Mouse (Mus musculus) forebrain, embryonic 12.5 days (tissue): ENCODE results near the gene Cd3eap. TPM values are rescaled to one million over a fixed set of nuclear protein-coding genes. Genes with fewer than 3 reads are reported as not detected.

Experiments used
- ATAC-seq: fragments of 200-750 bp; cut with Nextera tagmentation; 2 replicates; pipeline ENCODE4 v1.8.0; 2017; ENCODE audit warnings: moderate TSS enrichment; ENCODE audit not compliant: low FRiP score
- H3K27ac ChIP-seq: fragments of 300-500 bp; sonication (generic); 2 replicates; pipeline ENCODE4 v1.5.1; 2016; ENCODE audit warnings: mild to moderate bottlenecking
- H3K27me3 ChIP-seq: fragments of 300-500 bp; sonication (generic); 2 replicates; pipeline ENCODE4 v1.6.1; 2016; ENCODE audit warnings: mild to moderate bottlenecking
- H3K36me3 ChIP-seq: fragments of 300-500 bp; sonication (generic); replicated peaks from 2 replicates; pipeline ENCODE4 v1.6.1; 2016; ENCODE audit warnings: mild to moderate bottlenecking
- H3K4me1 ChIP-seq: fragments of 300-500 bp; sonication (generic); 2 replicates; pipeline ENCODE4 v1.6.1; 2016
- H3K4me2 ChIP-seq: fragments of 300-500 bp; sonication (generic); 2 replicates; pipeline ENCODE4 v1.6.1; 2016; ENCODE audit warnings: mild to moderate bottlenecking, moderate library complexity
- H3K4me3 ChIP-seq: fragments of 300-500 bp; sonication (generic); replicated peaks from 2 replicates; pipeline ENCODE4 v1.5.1; 2016; ENCODE audit warnings: mild to moderate bottlenecking
- H3K9ac ChIP-seq: fragments of 300-500 bp; sonication (generic); 2 replicates; pipeline ENCODE4 v1.6.1; 2016; ENCODE audit warnings: mild to moderate bottlenecking
- H3K9me3 ChIP-seq: fragments of 300-500 bp; sonication (generic); 2 replicates; pipeline ENCODE4 v1.6.1; 2016
- WGBS: fragments of 180-500 bp; shearing (Covaris S2); methylation state at CpG from one replicate; pipeline ENCODE4 v1.1.7; 2016; 5-methylcytosine and 5-hydroxymethylcytosine counted together
- polyA plus RNA-seq: library from polyadenylated mRNA; unstranded; fragments of >200 nt; fragmentation: Nextera tagmentation; extraction: Ambion mirVana; gene quantifications from 2 replicates; pipeline ENCODE4 v1.2.1, GENCODE M21; 2016

Cd3eap gene
- polyA plus RNA-seq, 1 experiment from 2014 or later, result 24.7 TPM

DNA sequence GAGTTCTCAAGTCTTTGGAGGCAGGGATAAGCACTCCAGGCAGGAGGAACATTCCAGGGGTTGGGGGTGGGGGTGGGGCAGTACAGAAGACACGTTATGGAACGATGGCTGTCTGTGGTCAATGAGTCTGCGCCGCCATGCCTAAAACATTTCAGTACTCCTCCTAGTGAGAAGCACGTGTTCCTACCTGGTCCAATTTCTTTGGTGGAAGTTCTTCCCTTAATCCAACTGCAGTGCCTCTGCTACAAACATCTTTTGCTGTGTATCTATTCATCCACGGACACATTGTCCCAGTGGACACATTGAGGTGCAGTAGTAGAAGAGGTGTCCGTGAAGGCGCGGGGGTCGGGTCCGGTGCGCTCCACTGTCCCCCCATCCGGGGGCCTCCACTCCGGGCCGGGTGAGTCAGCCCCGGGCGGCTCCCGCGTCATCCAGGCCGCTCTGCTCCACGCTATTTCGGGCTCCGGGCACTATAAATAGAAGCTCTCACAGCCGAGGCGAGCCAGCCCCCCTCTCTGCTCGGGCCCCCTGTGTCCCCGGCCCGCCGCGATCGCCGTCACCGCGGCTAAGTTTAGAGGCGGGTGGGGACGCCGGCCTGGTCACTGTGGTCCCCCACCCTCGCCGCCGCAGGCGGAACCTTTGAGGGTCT lies 17.4 kb downstream of the Cd3eap start:
- Histone ChIP-seq H3K9me3 (no peaks in the 10 kb centered on the region), H3K4me1 (peaks cover 32% of the 10 kb centered on the region), H3K4me3 (peak overlapping the region; percentile 55), H3K4me2 (peak overlapping the region; percentile 97), H3K27me3 (peaks cover 30% of the 10 kb centered on the region), H3K27ac (no peak overlapping the region), H3K36me3 (no peaks in the 10 kb centered on the region), H3K9ac (peak overlapping the region; percentile 75)
- under 1% methylated on average over 41 of the region's 41 CpGs for WGBS
- peak; percentile 22; the same call in 1 of the 2 replicates for ATAC-seq

DNA sequence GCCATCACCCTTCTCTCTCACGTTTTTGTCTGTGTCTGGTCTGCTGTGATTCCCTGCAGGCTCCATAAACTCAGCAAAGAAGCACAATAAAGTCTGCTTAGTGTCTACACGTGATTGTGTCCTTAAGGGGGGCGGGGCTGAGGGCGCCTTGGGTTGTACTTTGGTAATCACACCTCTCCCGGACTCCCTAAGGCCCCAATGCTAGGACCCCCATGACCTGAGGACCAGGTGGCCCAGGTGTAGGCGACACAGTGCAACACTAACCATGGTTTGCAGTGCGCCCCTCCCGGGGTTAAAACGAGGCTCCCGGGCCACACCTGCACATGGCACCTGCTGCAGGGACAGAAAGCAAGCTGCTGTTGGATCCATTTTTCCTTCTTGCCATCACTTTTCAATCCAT lies 18.0 kb downstream of the Cd3eap start:
- H3K9me3 ChIP-seq, result no peaks in the 10 kb centered on the region
- H3K36me3 ChIP-seq, result no peaks in the 10 kb centered on the region
- H3K4me3 ChIP-seq, result peak overlapping the region; percentile 55; the same call in 1 of the 2 replicates
- no peak overlapping the region for H3K9ac ChIP-seq
- H3K27ac ChIP-seq, result no peak overlapping the region
- peaks cover 31% of the 10 kb centered on the region for H3K4me1 ChIP-seq
- WGBS, result 19% methylated on average over 10 of the region's 10 CpGs
- no peak for ATAC-seq
- H3K4me2 ChIP-seq, result peak overlapping the region; percentile 97
- peaks cover 30% of the 10 kb centered on the region for H3K27me3 ChIP-seq

DNA sequence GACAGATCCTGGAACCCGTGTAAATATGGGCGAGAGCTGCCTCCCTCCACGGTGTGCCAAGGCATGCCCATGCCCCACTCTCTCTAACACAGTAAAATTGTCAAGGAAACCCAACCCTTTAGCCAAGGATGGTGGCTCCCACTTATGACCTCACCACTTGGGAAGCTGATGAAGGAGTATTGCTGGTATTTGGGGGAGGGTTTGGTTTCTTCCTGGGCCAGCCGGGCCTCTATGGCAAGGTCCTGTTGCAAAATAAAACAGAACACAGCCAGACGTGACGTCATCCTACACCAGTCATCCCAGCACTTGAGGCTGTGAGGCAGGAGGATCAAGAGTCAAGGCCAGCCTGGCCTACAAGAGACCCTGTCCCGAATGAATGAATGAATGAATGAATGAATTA lies 20.7 kb downstream of the Cd3eap start:
- no peak for ATAC-seq
- Histone ChIP-seq H3K9me3 (no peaks in the 10 kb centered on the region), H3K36me3 (no peaks in the 10 kb centered on the region), H3K4me1 (peaks cover 15% of the 10 kb centered on the region), H3K27ac (no peak overlapping the region), H3K4me2 (no peak overlapping the region), H3K9ac (no peak overlapping the region), H3K27me3 (peaks cover 27% of the 10 kb centered on the region), H3K4me3 (no peak overlapping the region)
- 78% methylated on average over 7 of the region's 7 CpGs for WGBS

DNA sequence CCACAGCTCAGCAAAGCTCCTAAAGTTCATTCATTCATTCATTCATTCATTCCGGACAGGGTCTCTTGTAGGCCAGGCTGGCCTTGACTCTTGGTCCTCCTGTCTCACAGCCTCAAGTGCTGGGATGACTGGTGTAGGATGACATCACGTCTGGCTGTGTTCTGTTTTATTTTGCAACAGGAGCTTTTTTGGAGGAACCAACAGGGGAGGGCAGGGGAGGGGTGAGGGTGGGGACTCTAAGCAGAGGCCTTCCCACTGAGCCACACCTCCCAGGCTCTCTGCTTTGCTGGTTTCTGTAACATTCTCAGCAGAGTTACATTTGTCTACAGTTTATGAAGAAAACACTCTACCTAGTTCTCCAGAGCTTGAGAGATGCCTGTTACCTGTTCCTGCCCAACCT lies 21.2 kb downstream of the Cd3eap start:
- Histone ChIP-seq H3K9ac (no peak overlapping the region), H3K27ac (no peak overlapping the region), H3K36me3 (no peaks in the 10 kb centered on the region), H3K9me3 (no peaks in the 10 kb centered on the region), H3K27me3 (peaks cover 27% of the 10 kb centered on the region), H3K4me2 (no peak overlapping the region), H3K4me1 (peaks cover 14% of the 10 kb centered on the region), H3K4me3 (no peak overlapping the region)
- ATAC-seq, result no peak
- 55% methylated on average over 2 of the region's 2 CpGs for WGBS

DNA sequence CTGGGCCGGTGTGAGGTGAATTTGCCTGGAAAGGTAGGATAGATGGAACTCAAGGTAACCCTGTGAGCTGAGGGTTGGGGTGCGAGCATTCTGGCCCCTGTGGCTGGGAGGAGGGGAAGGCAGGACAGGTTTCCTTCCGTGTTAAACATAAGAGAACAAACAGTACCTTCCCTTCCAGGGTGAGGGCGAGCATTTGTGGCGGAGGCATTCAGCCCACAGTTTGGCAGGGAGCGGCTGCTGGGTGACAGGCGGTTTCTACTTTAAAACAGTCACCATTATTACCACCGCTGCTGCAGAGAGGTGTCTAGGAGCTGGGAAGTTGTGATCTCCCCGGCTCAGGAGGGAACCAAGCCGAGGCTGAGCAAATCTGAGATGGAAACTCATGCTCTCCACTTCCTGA lies 22.2 kb downstream of the Cd3eap start:
- no peaks in the 10 kb centered on the region for H3K9me3 ChIP-seq
- no peak for ATAC-seq
- no peak overlapping the region for H3K4me3 ChIP-seq
- H3K36me3 ChIP-seq, result no peaks in the 10 kb centered on the region
- WGBS, result 71% methylated on average over 10 of the region's 10 CpGs
- H3K27me3 ChIP-seq, result peaks cover 23% of the 10 kb centered on the region
- no peak overlapping the region for H3K9ac ChIP-seq
- H3K27ac ChIP-seq, result no peak overlapping the region
- H3K4me2 ChIP-seq, result no peak overlapping the region
- peaks cover 9% of the 10 kb centered on the region for H3K4me1 ChIP-seq

DNA sequence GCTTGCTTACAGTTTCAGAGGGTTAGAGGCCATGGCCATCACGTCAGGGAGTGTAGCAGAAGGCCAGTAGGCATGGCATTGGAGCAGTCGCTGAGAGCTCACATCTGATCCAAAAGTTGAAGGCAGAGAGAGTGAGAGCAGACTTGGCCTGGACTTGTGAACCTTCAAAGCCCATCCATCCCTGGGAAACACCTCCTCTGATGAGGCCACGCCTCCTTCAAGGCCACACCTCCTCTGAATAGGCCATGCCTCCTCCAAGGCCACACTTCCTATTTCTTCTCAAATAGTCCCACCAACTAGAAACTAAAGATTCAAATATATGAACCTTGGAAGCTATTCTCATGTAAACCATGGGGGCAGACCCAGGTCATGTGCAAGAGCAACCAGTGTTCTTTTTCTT lies 23.7 kb downstream of the Cd3eap start:
- no peak overlapping the region for H3K27ac ChIP-seq
- H3K4me2 ChIP-seq, result no peak overlapping the region
- 43% methylated on average over 3 of the region's 3 CpGs for WGBS
- no peak overlapping the region for H3K4me3 ChIP-seq
- H3K36me3 ChIP-seq, result no peaks in the 10 kb centered on the region
- ATAC-seq, result no peak
- H3K27me3 ChIP-seq, result 0 out of 2 replicates have a peak, but pooled peaks cover 10% of the 10 kb centered on the region
- no peaks in the 10 kb centered on the region; the same call in 1 of the 2 replicates for H3K4me1 ChIP-seq
- H3K9me3 ChIP-seq, result no peaks in the 10 kb centered on the region
- H3K9ac ChIP-seq, result no peak overlapping the region

DNA sequence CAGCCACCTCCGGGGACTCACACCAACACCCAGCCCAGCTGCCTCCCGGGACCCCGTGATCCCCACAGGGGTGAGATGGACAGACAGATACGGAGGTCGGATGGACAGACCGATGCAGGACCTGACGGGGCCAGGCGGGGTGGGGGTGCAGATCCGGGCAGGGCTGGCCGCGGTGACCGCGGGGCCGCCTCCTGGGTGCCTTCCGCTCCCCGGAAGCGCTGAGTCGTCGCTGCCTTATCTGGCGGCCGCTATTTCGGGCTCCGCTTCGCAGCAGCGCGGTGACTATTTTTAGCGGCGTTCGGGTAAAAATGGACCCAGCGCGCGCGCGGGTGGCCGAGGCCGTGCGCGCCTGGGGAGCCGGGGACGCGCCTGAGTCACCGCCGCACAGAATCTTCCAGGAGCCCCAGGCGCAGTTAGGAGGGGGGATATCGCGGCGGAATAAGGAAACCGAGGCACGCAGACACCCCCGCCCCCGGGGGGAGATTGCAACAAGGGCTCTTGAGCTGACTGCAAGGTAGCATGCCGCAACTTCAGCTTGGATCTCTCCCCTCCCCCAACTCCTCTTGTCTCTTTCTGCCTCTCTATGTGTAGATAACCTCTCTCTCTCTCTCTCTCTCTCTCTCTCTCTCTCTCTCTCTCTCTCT lies 26.5 kb downstream of the Cd3eap start:
- H3K4me3 ChIP-seq, result peak overlapping the region; percentile 70
- peak overlapping the region; percentile 67 for H3K27ac ChIP-seq
- H3K9me3 ChIP-seq, result no peaks in the 10 kb centered on the region
- peak overlapping the region; percentile 88 for H3K4me2 ChIP-seq
- under 1% methylated on average over 52 of the region's 52 CpGs for WGBS
- H3K36me3 ChIP-seq, result no peaks in the 10 kb centered on the region
- ATAC-seq, result peak; percentile 67
- H3K4me1 ChIP-seq, result peaks cover 1% of the 10 kb centered on the region
- H3K27me3 ChIP-seq, result 0 out of 2 replicates have a peak, but pooled peaks cover 10% of the 10 kb centered on the region
- H3K9ac ChIP-seq, result peak overlapping the region; percentile 80

DNA sequence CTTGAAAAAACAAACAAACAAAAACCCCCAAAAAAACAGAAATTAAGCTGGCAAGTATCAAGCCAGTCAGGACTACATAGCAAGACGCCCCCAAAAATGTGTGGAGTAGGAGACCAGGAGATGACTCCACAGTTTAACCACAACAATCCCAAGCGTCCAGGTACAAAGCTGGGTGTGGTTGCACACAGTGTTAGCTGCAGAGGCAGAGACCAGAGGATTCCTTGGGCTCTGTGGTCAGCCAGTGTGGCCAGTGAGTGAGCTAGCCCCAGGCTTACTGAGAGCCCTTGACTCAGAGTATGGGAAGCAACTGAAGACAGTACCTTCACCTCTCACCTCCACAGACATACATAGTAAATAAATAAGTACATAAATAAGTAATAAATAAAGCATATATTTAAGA lies 27.4 kb downstream of the Cd3eap start:
- Histone ChIP-seq H3K9ac (no peak overlapping the region), H3K27ac (no peak overlapping the region), H3K9me3 (no peaks in the 10 kb centered on the region), H3K36me3 (no peaks in the 10 kb centered on the region), H3K4me3 (no peak overlapping the region), H3K27me3 (0 out of 2 replicates have a peak, but pooled peaks cover under 1% of the 10 kb centered on the region), H3K4me2 (no peak overlapping the region), H3K4me1 (peaks cover 10% of the 10 kb centered on the region)
- 61% methylated on average over 2 of the region's 2 CpGs for WGBS
- ATAC-seq, result no peak

DNA sequence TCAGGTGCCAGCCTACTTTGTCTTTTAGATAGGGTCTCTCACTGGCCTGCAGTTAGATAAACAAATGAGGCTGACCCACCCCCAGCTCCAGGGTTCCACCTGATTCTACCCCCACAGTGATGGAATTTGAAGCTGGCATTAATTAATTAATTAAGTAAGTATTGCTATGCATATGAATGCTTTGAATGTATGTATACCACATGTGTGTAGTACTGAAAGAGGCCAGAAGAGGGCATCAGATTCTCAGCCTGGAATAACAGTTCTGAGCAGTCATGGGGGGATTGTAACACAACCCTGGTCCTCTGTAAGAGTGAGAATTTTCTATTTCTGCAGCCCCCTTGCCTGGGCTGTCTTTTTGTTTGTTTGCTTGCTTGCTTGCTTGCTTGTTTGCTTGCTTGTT lies 30.9 kb downstream of the Cd3eap start:
- Histone ChIP-seq H3K27ac (no peak overlapping the region), H3K4me3 (no peak overlapping the region), H3K4me2 (no peak overlapping the region), H3K4me1 (peaks cover 24% of the 10 kb centered on the region), H3K9me3 (no peaks in the 10 kb centered on the region), H3K36me3 (no peaks in the 10 kb centered on the region), H3K27me3 (peaks cover 5% of the 10 kb centered on the region; the same call in 1 of the 2 replicates), H3K9ac (no peak overlapping the region)
- no peak for ATAC-seq

DNA sequence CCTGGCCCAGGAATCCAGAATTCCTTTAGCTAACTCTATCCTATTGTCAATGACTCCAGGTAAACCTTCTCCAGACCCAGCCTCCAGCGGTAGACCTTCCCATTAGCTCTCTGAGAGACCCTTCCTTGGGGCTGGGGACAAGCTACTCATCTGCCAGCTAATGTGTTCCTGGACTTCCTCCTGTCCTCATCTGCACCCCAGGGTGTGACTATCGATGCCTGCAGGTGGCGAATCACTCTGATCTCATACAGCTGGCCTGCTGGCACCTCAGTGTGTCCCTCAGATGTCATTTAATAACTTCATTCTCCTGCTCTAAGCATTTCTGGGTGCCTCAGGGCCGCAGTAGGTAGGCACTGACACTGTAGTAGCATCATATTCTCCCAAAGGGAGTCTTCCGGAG lies 31.5 kb downstream of the Cd3eap start:
- Histone ChIP-seq H3K9me3 (no peaks in the 10 kb centered on the region), H3K4me1 (peaks cover 24% of the 10 kb centered on the region), H3K4me2 (no peak overlapping the region), H3K27me3 (peaks cover 7% of the 10 kb centered on the region; the same call in 1 of the 2 replicates), H3K36me3 (no peaks in the 10 kb centered on the region), H3K4me3 (no peak overlapping the region), H3K9ac (peak overlapping the region; percentile 26; the same call in 1 of the 2 replicates), H3K27ac (no peak overlapping the region)
- 86% methylated on average over 5 of the region's 5 CpGs for WGBS
- no peak for ATAC-seq

DNA sequence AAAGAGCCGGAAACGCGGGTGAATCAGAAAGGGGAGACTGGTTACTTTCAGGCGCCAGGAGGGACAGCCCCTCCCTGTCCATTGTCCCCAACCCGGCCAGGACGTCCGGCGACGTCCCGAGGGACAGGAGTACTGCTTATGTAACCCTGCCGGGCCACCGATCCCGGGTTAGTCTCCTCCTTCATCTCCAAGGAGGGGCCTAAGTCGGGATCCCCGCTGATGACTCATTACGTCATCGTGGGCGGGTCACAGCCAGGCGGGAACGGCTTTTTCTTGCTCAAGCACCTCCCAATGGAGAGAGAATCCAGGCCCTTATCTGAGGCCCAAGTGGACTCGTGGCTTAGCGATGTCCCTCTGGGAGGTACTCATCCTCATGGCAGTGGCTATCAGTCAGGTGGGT lies 32.2 kb downstream of the Cd3eap start:
- Histone ChIP-seq H3K27me3 (peaks cover 7% of the 10 kb centered on the region; the same call in 1 of the 2 replicates), H3K4me2 (peak overlapping the region; percentile 65), H3K27ac (peak overlapping the region; percentile 60), H3K9me3 (no peaks in the 10 kb centered on the region), H3K4me3 (peak overlapping the region; percentile 37), H3K9ac (peak overlapping the region; percentile 26; the same call in 1 of the 2 replicates), H3K4me1 (peaks cover 24% of the 10 kb centered on the region), H3K36me3 (no peaks in the 10 kb centered on the region)
- 0% methylated on average over 22 of the region's 22 CpGs for WGBS
- ATAC-seq, result peak; percentile 77

DNA sequence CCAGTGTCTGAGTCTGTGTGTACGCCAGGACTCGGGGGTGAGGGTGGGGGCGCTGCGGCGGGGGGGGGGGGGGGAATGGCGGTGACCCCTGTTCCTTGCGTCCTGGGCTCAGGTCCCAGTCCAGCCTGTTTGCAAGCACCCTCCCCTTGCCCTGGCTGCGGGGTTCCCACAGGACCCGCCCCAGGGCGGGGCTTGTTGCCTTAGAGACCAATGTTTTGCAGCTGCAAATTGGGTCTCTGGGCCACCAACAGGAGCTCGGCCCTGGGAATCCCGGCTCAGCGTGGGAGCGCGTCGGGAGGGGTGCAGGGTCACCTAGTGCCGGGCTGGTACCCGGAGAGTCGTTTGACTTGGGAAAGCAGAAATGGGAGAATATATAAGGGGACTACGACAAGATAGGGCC lies 32.9 kb downstream of the Cd3eap start:
- peak; percentile 77 for ATAC-seq
- peak overlapping the region; percentile 37 for H3K4me3 ChIP-seq
- H3K4me2 ChIP-seq, result peak overlapping the region; percentile 65
- H3K9ac ChIP-seq, result no peak overlapping the region
- H3K4me1 ChIP-seq, result peaks cover 24% of the 10 kb centered on the region
- peaks cover 7% of the 10 kb centered on the region; the same call in 1 of the 2 replicates for H3K27me3 ChIP-seq
- peak overlapping the region; percentile 60 for H3K27ac ChIP-seq
- 0% methylated on average over 19 of the region's 20 CpGs for WGBS
- no peaks in the 10 kb centered on the region for H3K9me3 ChIP-seq
- no peaks in the 10 kb centered on the region for H3K36me3 ChIP-seq
